Mouse (Mus musculus): ENCODE data around the gene Il16. TPM values are rescaled to one million over a fixed set of nuclear protein-coding genes. Genes with fewer than 3 reads are reported as not detected.

Il16 gene
- polyA plus RNA-seq, 1 experiment from 2014 or later = 2.5 TPM

DNA sequence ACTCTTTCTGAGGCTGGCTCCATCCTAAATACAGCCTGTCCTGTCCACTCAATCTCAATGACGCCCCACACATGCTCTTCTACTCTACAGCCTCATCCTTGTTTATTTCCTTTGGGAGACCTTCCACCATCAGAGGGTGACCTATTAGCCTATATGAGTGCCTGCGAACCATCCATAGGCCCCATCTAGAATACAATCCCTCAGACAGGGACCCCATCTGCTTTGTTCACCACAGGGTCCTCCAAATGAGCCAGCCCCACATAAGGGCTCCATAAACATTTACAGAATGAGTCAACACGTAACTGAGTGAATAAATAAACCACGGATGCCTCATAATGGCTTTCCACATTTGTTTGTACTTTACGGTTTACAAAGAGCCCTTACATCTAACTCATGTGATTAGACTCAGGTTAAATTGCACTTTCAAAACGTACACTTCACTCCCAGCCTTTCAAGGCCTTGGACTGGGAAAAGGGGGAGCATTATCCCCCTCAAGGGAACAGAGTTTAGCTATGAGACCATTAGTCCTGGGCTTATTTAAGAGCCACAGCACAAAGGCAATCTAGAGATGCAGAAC lies 7.5 kb downstream of the Il16 start:
- Histone ChIP-seq H3K36me3 (ENCODE audit: control insufficient read depth, insufficient read depth) (no peaks in the 10 kb centered on the region), H3K9me3 (ENCODE audit: control insufficient read depth) (no peaks in the 10 kb centered on the region), H3K9ac (ENCODE audit: low read depth, low read length) (no peak overlapping the region), H3K4me3 (ENCODE audit: low read depth, low read length) (no peak overlapping the region), H3K27ac (ENCODE audit: low read depth, low read length) (no peak overlapping the region), H3K27me3 (replicated peaks; ENCODE audit: control insufficient read depth, insufficient read depth, low read length) (no peaks in the 10 kb centered on the region), H3K4me1 (replicated peaks; ENCODE audit: control insufficient read depth, insufficient read depth, low read length) (no peaks in the 10 kb centered on the region), H3K4me2 (replicated peaks; ENCODE audit: low read depth) (no peak overlapping the region)
- 40% methylated on average over 6 of the region's 6 CpGs for WGBS
- ATAC-seq = no peak
- no peak for TF ChIP-seq CTCF (IDR thresholded peaks at IDR 0.05; ENCODE audit: low read depth)

- Histone ChIP-seq H3K9ac (ENCODE audit: low read depth, low read length) (no peak overlapping the region), H3K4me1 (replicated peaks; ENCODE audit: control insufficient read depth, insufficient read depth, low read length) (no peaks in the 10 kb centered on the region), H3K27me3 (replicated peaks; ENCODE audit: control insufficient read depth, insufficient read depth, low read length) (no peaks in the 10 kb centered on the region), H3K27ac (ENCODE audit: low read depth, low read length) (no peak overlapping the region), H3K4me3 (ENCODE audit: low read depth, low read length) (no peak overlapping the region), H3K9me3 (ENCODE audit: control insufficient read depth) (no peaks in the 10 kb centered on the region), H3K36me3 (ENCODE audit: control insufficient read depth, insufficient read depth) (no peaks in the 10 kb centered on the region), H3K4me2 (replicated peaks; ENCODE audit: low read depth) (no peak overlapping the region)
- no peak for TF ChIP-seq CTCF (IDR thresholded peaks at IDR 0.05; ENCODE audit: low read depth)
- WGBS = 87% methylated on average over 6 of the region's 6 CpGs
- ATAC-seq = no peak
Measured at GRCm38 (mm10) chr7:83736341-83737115, 9.0 kb downstream of the Il16 start.

GRCm38 (mm10) chr7:83735108-83735781 lies 10.3 kb downstream of the Il16 start:
- no peak overlapping the region for H3K9ac ChIP-seq (ENCODE audit: low read depth, low read length)
- ATAC-seq = no peak
- H3K27me3 ChIP-seq (replicated peaks; ENCODE audit: control insufficient read depth, insufficient read depth, low read length) = no peaks in the 10 kb centered on the region
- no peak overlapping the region for H3K4me2 ChIP-seq (replicated peaks; ENCODE audit: low read depth)
- no peaks in the 10 kb centered on the region for H3K4me1 ChIP-seq (replicated peaks; ENCODE audit: control insufficient read depth, insufficient read depth, low read length)
- no peak for TF ChIP-seq CTCF (IDR thresholded peaks at IDR 0.05; ENCODE audit: low read depth)
- no peak overlapping the region for H3K4me3 ChIP-seq (ENCODE audit: low read depth, low read length)
- WGBS = 85% methylated on average over 7 of the region's 7 CpGs
- no peaks in the 10 kb centered on the region for H3K36me3 ChIP-seq (ENCODE audit: control insufficient read depth, insufficient read depth)
- no peaks in the 10 kb centered on the region for H3K9me3 ChIP-seq (ENCODE audit: control insufficient read depth)
- no peak overlapping the region for H3K27ac ChIP-seq (ENCODE audit: low read depth, low read length)

GRCm38 (mm10) chr7:83734671-83735082 lies 10.8 kb downstream of the Il16 start:
- ATAC-seq = no peak
- Histone ChIP-seq H3K36me3 (ENCODE audit: control insufficient read depth, insufficient read depth) (no peaks in the 10 kb centered on the region), H3K4me2 (replicated peaks; ENCODE audit: low read depth) (no peak overlapping the region), H3K9ac (ENCODE audit: low read depth, low read length) (no peak overlapping the region), H3K9me3 (ENCODE audit: control insufficient read depth) (no peaks in the 10 kb centered on the region), H3K27ac (ENCODE audit: low read depth, low read length) (no peak overlapping the region), H3K4me3 (ENCODE audit: low read depth, low read length) (no peak overlapping the region), H3K4me1 (replicated peaks; ENCODE audit: control insufficient read depth, insufficient read depth, low read length) (no peaks in the 10 kb centered on the region), H3K27me3 (replicated peaks; ENCODE audit: control insufficient read depth, insufficient read depth, low read length) (no peaks in the 10 kb centered on the region)
- no peak for TF ChIP-seq CTCF (IDR thresholded peaks at IDR 0.05; ENCODE audit: low read depth)
- WGBS = 70% methylated on average over 6 of the region's 6 CpGs

- Histone ChIP-seq H3K9ac (ENCODE audit: low read depth, low read length) (no peak overlapping the region), H3K36me3 (ENCODE audit: control insufficient read depth, insufficient read depth) (no peaks in the 10 kb centered on the region), H3K4me1 (replicated peaks; ENCODE audit: control insufficient read depth, insufficient read depth, low read length) (no peaks in the 10 kb centered on the region), H3K27ac (ENCODE audit: low read depth, low read length) (no peak overlapping the region), H3K9me3 (ENCODE audit: control insufficient read depth) (no peaks in the 10 kb centered on the region), H3K4me2 (replicated peaks; ENCODE audit: low read depth) (no peak overlapping the region), H3K4me3 (ENCODE audit: low read depth, low read length) (no peak overlapping the region), H3K27me3 (replicated peaks; ENCODE audit: control insufficient read depth, insufficient read depth, low read length) (no peaks in the 10 kb centered on the region)
- 62% methylated on average over 3 of the region's 3 CpGs for WGBS
- no peak for TF ChIP-seq CTCF (IDR thresholded peaks at IDR 0.05; ENCODE audit: low read depth)
- no peak for ATAC-seq
Measured at GRCm38 (mm10) chr7:83734246-83734645, 11.3 kb downstream of the Il16 start.

DNA sequence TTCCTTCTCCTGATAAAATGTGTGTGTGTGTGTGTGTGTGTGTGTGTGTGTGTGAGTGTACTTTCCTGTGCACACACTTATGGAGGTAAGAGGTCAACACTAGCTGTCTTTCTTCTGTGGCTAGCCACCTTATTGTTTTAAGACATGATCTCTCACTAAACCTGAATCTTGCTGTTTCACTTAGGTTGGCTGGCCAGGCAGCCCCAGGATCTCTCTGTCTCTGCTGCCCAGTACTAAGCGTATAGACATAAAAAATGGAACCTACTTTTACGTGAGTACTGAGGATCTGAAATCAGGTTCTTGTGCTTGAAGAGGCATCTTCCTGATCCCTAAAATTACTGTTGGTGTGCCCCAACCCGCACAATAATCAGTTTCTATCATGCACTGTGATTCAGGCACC lies 12.7 kb downstream of the Il16 start:
- no peaks in the 10 kb centered on the region for H3K27me3 ChIP-seq (replicated peaks; ENCODE audit: control insufficient read depth, insufficient read depth, low read length)
- ATAC-seq = no peak
- TF ChIP-seq CTCF (IDR thresholded peaks at IDR 0.05; ENCODE audit: low read depth) = no peak
- H3K27ac ChIP-seq (ENCODE audit: low read depth, low read length) = no peak overlapping the region
- no peaks in the 10 kb centered on the region for H3K4me1 ChIP-seq (replicated peaks; ENCODE audit: control insufficient read depth, insufficient read depth, low read length)
- H3K4me2 ChIP-seq (replicated peaks; ENCODE audit: low read depth) = no peak overlapping the region
- H3K36me3 ChIP-seq (ENCODE audit: control insufficient read depth, insufficient read depth) = no peaks in the 10 kb centered on the region
- no peak overlapping the region for H3K4me3 ChIP-seq (ENCODE audit: low read depth, low read length)
- WGBS = 94% methylated on average over 3 of the region's 3 CpGs
- H3K9me3 ChIP-seq (ENCODE audit: control insufficient read depth) = no peaks in the 10 kb centered on the region
- no peak overlapping the region for H3K9ac ChIP-seq (ENCODE audit: low read depth, low read length)

All from intestine, postnatal 0 days (tissue).